Mouse (Mus musculus) MEL (cell line): ENCODE data around the gene Atp8b4. TPM values are rescaled to one million over a fixed set of nuclear protein-coding genes. Genes with fewer than 3 reads are reported as not detected.

Experiments used
- DNase-seq: peaks from one replicate; pipeline ENCODE4 v3.0.0; 2011; ENCODE audit warnings: low read depth, low spot score
- H3K27ac ChIP-seq: 2 replicates; pipeline ENCODE4 v1.5.1; 2012; ENCODE audit warnings: low read depth, mild to moderate bottlenecking, control low read depth, low read length, moderate library complexity; ENCODE audit not compliant: control insufficient read depth
- H3K27me3 ChIP-seq, 2 experiments: fragments of 150-350 bp in 1 of 2; sonication (generic) in 1 of 2; 2 replicates each; pipeline ENCODE4 v1.6.1; 2012; ENCODE audit warnings: low read length in 2 of 2, mild to moderate bottlenecking in 2 of 2, improper control_type of control experiment in 1 of 2, moderate library complexity in 1 of 2; ENCODE audit not compliant: insufficient read depth in 2 of 2, control insufficient read depth in 1 of 2
- H3K36me3 ChIP-seq, 2 experiments: 2 replicates each; pipeline ENCODE4 v1.6.1; 2012 to 2014; ENCODE audit warnings: low read length in 2 of 2, improper control_type of control experiment in 1 of 2, inconsistent platforms in 1 of 2, mild to moderate bottlenecking in 1 of 2; ENCODE audit not compliant: insufficient read depth in 2 of 2, control insufficient read depth in 1 of 2
- H3K4me1 ChIP-seq, 2 experiments: fragments of 150-350 bp in 1 of 2; sonication (generic) in 1 of 2; 2 replicates each; pipeline ENCODE4 v1.6.1; 2012; ENCODE audit warnings: low read length in 2 of 2, improper control_type of control experiment in 1 of 2, mild to moderate bottlenecking in 1 of 2; ENCODE audit not compliant: insufficient read depth in 2 of 2, control insufficient read depth in 1 of 2
- H3K4me3 ChIP-seq, 2 experiments: fragments of 150-350 bp in 1 of 2; sonication (generic) in 1 of 2; 2 replicates each; pipeline ENCODE4 v1.5.1; 2012; ENCODE audit warnings: low read depth in 2 of 2, low read length in 2 of 2, mild to moderate bottlenecking in 2 of 2, moderate library complexity in 2 of 2, control low read depth in 1 of 2, improper control_type of control experiment in 1 of 2; ENCODE audit not compliant: control insufficient read depth in 1 of 2, insufficient read depth in 1 of 2
- H3K79me2 ChIP-seq: 2 replicates; pipeline ENCODE4 v1.6.1; 2012; ENCODE audit warnings: mild to moderate bottlenecking, low read length, moderate library complexity; ENCODE audit not compliant: control insufficient read depth, poor library complexity, insufficient read depth
- H3K9ac ChIP-seq: 2 replicates; pipeline ENCODE4 v1.6.1; 2012; ENCODE audit warnings: low read depth, mild to moderate bottlenecking, control low read depth, low read length, moderate library complexity; ENCODE audit not compliant: control insufficient read depth, poor library complexity, severe bottlenecking
- H3K9me3 ChIP-seq: fragments of 150-350 bp; sonication (generic); replicated peaks from 2 replicates; pipeline ENCODE4 v1.6.1; 2012; ENCODE audit warnings: mild to moderate bottlenecking, low read length, improper control_type of control experiment, moderate library complexity; ENCODE audit not compliant: insufficient read depth
- CHD2 ChIP-seq: IDR thresholded peaks from 2 replicates; pipeline ENCODE4 v1.6.1; 2011; ENCODE audit warnings: low read length, improper control_type of control experiment
- CTCF ChIP-seq, 3 experiments: IDR thresholded peaks in 2 of 3; conservative IDR thresholded peaks in 1 of 3; 2 replicates each; pipeline ENCODE4 v1.5.1; 2011 to 2012; ENCODE audit warnings: low read length in 3 of 3, low read depth in 2 of 3, mild to moderate bottlenecking in 2 of 3, improper control_type of control experiment in 1 of 3, inconsistent platforms in 1 of 3, mixed read lengths in 1 of 3, moderate library complexity in 1 of 3; ENCODE audit not compliant: control insufficient read depth in 1 of 3, insufficient read depth in 1 of 3, poor library complexity in 1 of 3, severe bottlenecking in 1 of 3
- E2F4 ChIP-seq: IDR thresholded peaks from 2 replicates; pipeline ENCODE4 v1.6.1; 2011; ENCODE audit warnings: low read depth, low read length, improper control_type of control experiment, borderline replicate concordance
- EP300 ChIP-seq, 2 experiments: IDR thresholded peaks; 2 replicates each; pipeline ENCODE4 v1.6.1; 2011; ENCODE audit warnings: improper control_type of control experiment in 2 of 2, low read length in 2 of 2, low read depth in 1 of 2, mild to moderate bottlenecking in 1 of 2
- ETS1 ChIP-seq: IDR thresholded peaks from 2 replicates; pipeline ENCODE4 v1.6.1; 2012; ENCODE audit warnings: low read depth, mild to moderate bottlenecking, inconsistent platforms, low read length, improper control_type of control experiment, moderate library complexity
- GABPA ChIP-seq: IDR thresholded peaks from 2 replicates; pipeline ENCODE4 v1.6.1; 2012; ENCODE audit warnings: low read depth, mild to moderate bottlenecking, inconsistent platforms, low read length, improper control_type of control experiment, moderate library complexity
- GATA1 ChIP-seq: IDR thresholded peaks from 2 replicates; pipeline ENCODE4 v1.6.1; 2011; ENCODE audit warnings: low read depth, low read length, improper control_type of control experiment
- HCFC1 ChIP-seq: IDR thresholded peaks from 2 replicates; pipeline ENCODE4 v1.6.1; 2012; ENCODE audit warnings: low read depth, mild to moderate bottlenecking, inconsistent platforms, low read length, improper control_type of control experiment, moderate library complexity
- JUND ChIP-seq: IDR thresholded peaks from 2 replicates; pipeline ENCODE4 v1.6.1; 2011; ENCODE audit warnings: low read depth, mild to moderate bottlenecking, improper control_type of control experiment, low read length
- KAT2A ChIP-seq: conservative IDR thresholded peaks from 2 replicates; pipeline ENCODE4 v1.6.1; 2012; ENCODE audit warnings: low read depth, low read length, improper control_type of control experiment, inconsistent platforms
- MAZ ChIP-seq: IDR thresholded peaks from 2 replicates; pipeline ENCODE4 v1.6.1; 2012; ENCODE audit warnings: low read depth, mild to moderate bottlenecking, inconsistent platforms, low read length, improper control_type of control experiment
- MEF2A ChIP-seq: IDR thresholded peaks from 2 replicates; pipeline ENCODE4 v1.6.1; 2014; ENCODE audit warnings: low read depth, mild to moderate bottlenecking, inconsistent platforms, low read length, improper control_type of control experiment; ENCODE audit not compliant: poor library complexity, insufficient replicate concordance, severe bottlenecking; ENCODE audit errors: extremely low read depth
- MYB ChIP-seq: IDR thresholded peaks from 2 replicates; pipeline ENCODE4 v1.6.1; 2011; ENCODE audit warnings: mild to moderate bottlenecking, low read depth, low read length, improper control_type of control experiment
- NELFE ChIP-seq: IDR thresholded peaks from 2 replicates; pipeline ENCODE4 v1.6.1; 2011; ENCODE audit warnings: low read depth, low read length, improper control_type of control experiment
- NRF1 ChIP-seq: IDR thresholded peaks from 2 replicates; pipeline ENCODE4 v1.6.1; 2014; ENCODE audit warnings: low read depth, mild to moderate bottlenecking, inconsistent platforms, low read length, improper control_type of control experiment, moderate library complexity; ENCODE audit not compliant: poor library complexity, insufficient read depth, severe bottlenecking
- POLR2A ChIP-seq, 2 experiments: IDR thresholded peaks; 2 replicates each; pipeline ENCODE4 v1.6.1; 2011 to 2012; ENCODE audit warnings: low read length in 2 of 2, mild to moderate bottlenecking in 2 of 2, control low read depth in 1 of 2, improper control_type of control experiment in 1 of 2, low read depth in 1 of 2, moderate library complexity in 1 of 2; ENCODE audit not compliant: control insufficient read depth in 1 of 2, insufficient read depth in 1 of 2, poor library complexity in 1 of 2
- RAD21 ChIP-seq: IDR thresholded peaks from 2 replicates; pipeline ENCODE4 v1.6.1; 2011; ENCODE audit warnings: mild to moderate bottlenecking, low read depth, low read length, improper control_type of control experiment
- RCOR1 ChIP-seq: IDR thresholded peaks from 2 replicates; pipeline ENCODE4 v1.6.1; 2012; ENCODE audit warnings: low read depth, mild to moderate bottlenecking, inconsistent platforms, low read length, improper control_type of control experiment
- TCF12 ChIP-seq: IDR thresholded peaks from 2 replicates; pipeline ENCODE4 v1.6.1; 2014; ENCODE audit warnings: low read depth, mild to moderate bottlenecking, inconsistent platforms, low read length, improper control_type of control experiment, moderate library complexity
- UBTF ChIP-seq: IDR thresholded peaks from 2 replicates; pipeline ENCODE4 v1.6.1; 2012; ENCODE audit warnings: low read depth, mild to moderate bottlenecking, inconsistent platforms, low read length, improper control_type of control experiment, moderate library complexity, borderline replicate concordance; ENCODE audit not compliant: insufficient read depth
- USF1 ChIP-seq: IDR thresholded peaks from 2 replicates; pipeline ENCODE4 v1.6.1; 2014; ENCODE audit warnings: low read depth, mild to moderate bottlenecking, inconsistent platforms, low read length, improper control_type of control experiment, moderate library complexity
- ZKSCAN1 ChIP-seq: IDR thresholded peaks from 2 replicates; pipeline ENCODE4 v1.6.1; 2012; ENCODE audit warnings: low read depth, mild to moderate bottlenecking, inconsistent platforms, low read length, improper control_type of control experiment, moderate library complexity
- polyA plus RNA-seq, 2 experiments: library from polyadenylated mRNA; stranded (reverse) in 1 of 2; unstranded in 1 of 2; fragments of >175 nt in 1 of 2; fragments of >200 nt in 1 of 2; gene quantifications; 2 replicates each; pipeline versions ENCODE4 v1.2.1 to v1.2.4; 2012; ENCODE audit warnings: low replicate concordance in 2 of 2, low read depth in 1 of 2; ENCODE audit not compliant: insufficient read length in 2 of 2, insufficient read depth in 1 of 2, missing spikeins in 1 of 2
- total RNA-seq: library from RNA; depleted of rRNA; stranded (reverse); fragments of 300-350 nt; gene quantifications from 2 replicates; pipeline ENCODE4 v1.2.3, GENCODE M21; 2012

Atp8b4 gene
- total and polyA plus RNA-seq, 3 experiments, result not detected

DNA sequence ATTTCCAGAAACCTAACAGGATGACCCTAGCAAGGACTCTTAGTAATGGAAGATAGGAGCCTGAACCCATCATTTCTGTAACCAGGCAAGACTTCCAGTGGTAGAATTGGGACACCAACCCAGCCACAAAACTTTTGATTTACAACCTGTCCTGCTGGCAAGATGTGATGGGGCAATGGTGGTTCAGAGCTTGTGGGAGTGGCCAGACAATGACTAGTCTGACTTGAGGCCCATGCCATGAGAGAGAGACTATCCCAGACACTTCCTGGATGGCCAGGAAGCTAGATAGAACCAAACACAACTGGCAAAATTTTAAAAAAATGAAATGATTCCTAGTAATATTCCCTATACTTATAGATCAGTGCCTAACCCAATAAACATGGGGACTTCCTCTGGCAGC, 87.7 kb downstream of the Atp8b4 start:
- no peak for TF ChIP-seq RAD21
- TF ChIP-seq TCF12, result no peak
- TF ChIP-seq UBTF, result no peak
- no peak for TF ChIP-seq NELFE
- no peak for TF ChIP-seq CTCF (IDR thresholded peaks at IDR 0.05 in 2 of 3, conservative IDR thresholded peaks at IDR 0.05 in 1 of 3; ENCODE audit: control insufficient read depth in 1 of 3, insufficient read depth in 1 of 3, low read depth in 2 of 3, low read length in 3 of 3, poor library complexity in 1 of 3, severe bottlenecking in 1 of 3)
- no peak for TF ChIP-seq MEF2A
- no peak for TF ChIP-seq JUND
- TF ChIP-seq CHD2, result no peak
- TF ChIP-seq NRF1, result no peak
- no peak for TF ChIP-seq HCFC1
- TF ChIP-seq GABPA, result no peak
- no peak for TF ChIP-seq MAZ
- TF ChIP-seq ETS1, result no peak
- TF ChIP-seq E2F4, result no peak
- no peak for TF ChIP-seq POLR2A (IDR thresholded peaks at IDR 0.05; ENCODE audit: control insufficient read depth in 1 of 2, insufficient read depth in 1 of 2, low read depth in 1 of 2, low read length in 2 of 2, poor library complexity in 1 of 2)
- no peak for TF ChIP-seq KAT2A
- TF ChIP-seq MYB, result no peak
- TF ChIP-seq RCOR1, result no peak
- no peak for TF ChIP-seq USF1
- TF ChIP-seq EP300 (IDR thresholded peaks at IDR 0.05; ENCODE audit: low read depth in 1 of 2, low read length in 2 of 2), result no peak
- H3K4me3 ChIP-seq, result no peak overlapping the region
- H3K9ac ChIP-seq, result no peak overlapping the region

DNA sequence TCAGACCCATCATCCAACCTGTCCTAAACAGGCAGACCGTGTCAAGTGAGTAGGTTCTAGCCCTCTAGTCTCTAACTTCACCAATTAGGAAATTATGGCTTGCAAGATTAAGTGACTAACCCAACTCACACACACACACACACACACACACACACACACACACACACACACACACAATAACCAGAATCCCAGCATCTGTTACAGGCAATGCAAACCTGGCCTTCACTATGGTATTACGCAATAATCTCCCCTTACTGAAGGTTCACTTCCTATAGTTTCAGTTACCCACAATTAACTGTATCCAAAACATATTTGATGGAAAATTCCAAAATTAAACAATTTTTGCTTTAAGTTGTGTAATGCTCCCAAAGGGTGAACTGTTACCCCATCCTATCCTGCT, 101.0 kb downstream of the Atp8b4 start:
- no peaks in the 10 kb centered on the region for H3K79me2 ChIP-seq
- TF ChIP-seq ZKSCAN1 (no peak), GATA1 (no peak), JUND (no peak), MAZ (no peak), NELFE (no peak)
- H3K27me3 ChIP-seq, result no peaks in the 10 kb centered on the region
- H3K36me3 ChIP-seq, result no peaks in the 10 kb centered on the region
- H3K4me3 ChIP-seq, result no peak overlapping the region
- H3K27ac ChIP-seq, result no peak overlapping the region
- no peak overlapping the region for H3K9ac ChIP-seq
- no peaks in the 10 kb centered on the region for H3K9me3 ChIP-seq
- no peak for DNase-seq
- H3K4me1 ChIP-seq, result no peaks in the 10 kb centered on the region

More for the DNA sequence above, 87.7 kb downstream of the Atp8b4 start:
- H3K27me3 ChIP-seq, result peaks cover 0 to 4% of the 10 kb centered on the region in 2 experiments; a peak in 3 of 4 replicates
- no peak for DNase-seq
- H3K4me1 ChIP-seq, result no peaks in the 10 kb centered on the region
- H3K27ac ChIP-seq, result no peak overlapping the region
- H3K9me3 ChIP-seq, result no peaks in the 10 kb centered on the region
- no peaks in the 10 kb centered on the region for H3K36me3 ChIP-seq
- no peaks in the 10 kb centered on the region for H3K79me2 ChIP-seq
